Mouse (Mus musculus) kidney, postnatal 4 days (tissue): ENCODE data around the gene Rasal2.
A peak's percentile ranks its signal among the peaks of the same experiment; 100 is the strongest.

Experiments
- DNase-seq, 2 experiments: peaks; one replicate each; pipeline ENCODE4 v3.0.0; 2021; ENCODE audit warnings: mixed read lengths in 2 of 2

Gene Rasal2

DNA sequence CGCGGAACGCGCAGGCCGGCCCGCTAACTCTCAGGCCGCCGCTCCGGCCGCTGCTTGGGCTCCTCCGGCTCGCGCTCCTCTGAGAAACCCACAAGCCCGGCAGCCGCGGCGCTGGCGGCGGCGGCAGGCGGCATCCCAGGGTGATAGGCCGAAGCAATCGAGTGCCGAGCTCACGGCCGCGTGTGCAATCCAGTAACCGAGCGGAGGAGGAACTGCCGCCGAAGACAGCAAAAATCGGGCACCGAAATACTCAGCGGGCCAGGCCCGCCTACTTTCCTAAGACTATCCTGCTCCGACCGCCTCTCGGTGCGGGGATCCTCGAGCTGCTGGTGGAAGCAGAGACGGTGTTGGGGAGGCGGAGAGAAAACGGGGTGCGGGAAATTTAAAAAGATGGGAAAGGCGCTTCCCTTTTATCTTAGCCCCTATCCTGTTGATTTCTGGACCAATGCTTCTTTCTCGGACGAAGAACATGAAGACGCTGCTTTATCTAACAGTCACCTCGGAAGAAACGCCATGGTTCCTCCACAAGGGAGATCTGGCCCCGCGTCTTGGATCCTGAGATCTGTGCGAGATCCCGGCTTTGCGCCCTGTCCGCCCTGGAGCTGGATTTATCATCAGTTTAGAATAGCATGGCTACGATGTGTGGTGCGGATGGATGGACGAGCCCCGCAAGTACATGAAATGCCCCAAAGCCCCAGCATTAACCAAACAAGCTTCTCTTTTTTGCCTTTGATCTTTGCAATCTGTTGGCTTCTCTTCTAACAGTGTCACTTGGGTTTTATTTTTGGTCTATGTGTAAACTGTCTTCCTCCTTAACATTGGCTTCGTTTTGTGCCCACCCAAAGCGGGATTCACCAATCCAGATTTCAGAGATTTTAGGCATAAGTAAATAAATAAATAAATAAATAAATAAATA, at the start of gene Rasal2:
TSS of gene Rasal2 (minus strand) at position 142 of the 916 bp plus-strand sequence.
- DNase-seq = peak; percentile 99

DNA sequence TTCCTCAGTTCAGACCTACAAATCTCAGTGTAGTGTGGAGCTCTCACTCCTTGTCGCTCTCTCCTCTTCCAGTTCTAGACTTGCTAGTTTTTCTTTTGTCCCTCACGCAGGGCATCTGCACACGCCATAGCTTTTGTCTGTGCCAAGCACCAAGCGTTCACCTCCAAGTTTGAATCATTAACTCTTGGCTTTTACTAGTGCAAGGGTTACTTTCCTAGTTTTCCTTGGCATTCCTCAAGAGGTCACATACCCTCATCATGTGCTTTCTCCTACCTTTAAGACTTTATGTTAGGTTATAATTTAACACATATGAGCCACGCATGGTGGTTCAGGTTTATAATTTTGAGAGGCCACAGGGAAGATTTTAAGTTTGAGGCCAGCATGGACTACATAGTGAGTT, 48.9 kb upstream of the Rasal2 start:
- no peak for DNase-seq

DNA sequence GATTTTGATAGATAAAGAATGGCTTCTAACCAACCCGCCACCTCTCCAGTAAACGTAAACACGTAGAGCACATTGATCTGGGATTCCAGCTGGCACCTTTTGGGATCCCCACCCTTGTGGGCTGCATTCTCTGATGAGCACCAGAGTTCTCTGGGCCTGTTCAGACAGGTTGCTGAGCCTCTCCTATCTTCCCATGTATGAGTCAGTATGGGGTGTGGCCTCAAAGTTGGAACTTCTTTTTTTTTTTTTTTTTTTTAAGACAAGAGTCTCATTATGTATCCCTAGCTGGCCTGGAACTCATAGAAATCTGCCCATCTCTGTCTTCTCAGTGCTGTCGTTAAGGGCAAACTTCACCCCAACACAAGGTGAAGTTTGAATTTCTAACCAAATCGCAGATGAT, 47.5 kb upstream of the Rasal2 start:
- no peak for DNase-seq

DNA sequence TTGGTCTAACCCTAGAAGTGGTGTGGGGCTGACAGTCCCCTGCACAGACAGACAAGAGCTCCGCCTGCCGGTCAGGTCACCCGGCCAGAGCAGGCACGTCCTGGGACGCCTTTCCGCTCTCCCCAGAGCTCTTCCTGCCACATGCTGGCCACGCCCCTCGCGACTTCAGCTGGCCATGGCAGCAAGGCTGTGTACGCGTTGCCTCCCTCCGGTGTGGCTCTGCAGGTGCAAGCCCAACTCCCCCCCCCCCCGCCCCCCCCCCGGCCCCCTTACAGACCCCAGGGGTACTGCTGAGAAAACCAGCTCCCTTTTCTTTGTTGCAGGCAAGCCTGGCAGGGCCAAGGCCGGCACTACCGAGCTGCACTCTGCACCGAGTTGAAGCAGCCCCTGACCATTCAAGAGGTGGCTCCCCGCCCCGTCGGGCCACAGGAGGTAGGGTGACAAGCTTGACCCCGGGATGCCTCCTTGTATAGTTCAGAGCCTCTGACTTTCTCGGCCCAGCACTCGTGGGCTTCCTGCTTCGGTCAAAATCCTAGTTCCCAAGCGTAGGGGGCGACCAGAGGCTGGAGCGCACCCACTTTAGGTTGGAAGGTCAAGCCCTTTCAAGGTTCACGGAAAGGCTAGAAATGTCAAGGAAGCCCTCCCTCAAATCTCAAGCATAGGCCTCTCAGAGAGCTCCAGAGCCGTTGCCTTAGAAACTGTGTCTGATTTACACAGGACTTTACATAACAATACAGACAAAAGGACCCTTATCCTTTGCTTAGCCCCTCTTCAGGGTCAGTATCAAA, 46.2 kb upstream of the Rasal2 start, which contains the start of gene Cryzl2:
TSS of gene Cryzl2 (plus strand) at position 157 of the 788 bp plus-strand sequence.
- peak; percentile 92 to 94 for DNase-seq

DNA sequence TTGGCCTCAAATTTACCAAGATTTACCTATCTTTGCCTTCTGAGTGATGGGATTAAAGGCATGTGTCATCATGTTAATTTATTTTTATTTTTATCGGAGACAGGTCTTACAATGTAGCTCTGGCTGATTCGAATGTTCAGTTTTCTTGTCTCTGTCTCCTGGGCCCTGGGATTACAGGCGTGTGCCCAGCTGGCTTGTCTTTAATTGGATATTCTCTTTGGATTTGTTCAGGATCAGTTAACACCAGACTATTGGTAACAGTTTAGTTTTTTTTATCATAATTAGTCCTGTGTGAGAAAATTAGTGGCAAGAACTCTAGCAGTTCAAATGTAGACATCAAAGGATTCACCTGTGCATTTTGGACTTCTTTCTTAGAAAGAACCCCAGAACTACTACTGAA, 45.4 kb upstream of the Rasal2 start:
- DNase-seq = no peak

DNA sequence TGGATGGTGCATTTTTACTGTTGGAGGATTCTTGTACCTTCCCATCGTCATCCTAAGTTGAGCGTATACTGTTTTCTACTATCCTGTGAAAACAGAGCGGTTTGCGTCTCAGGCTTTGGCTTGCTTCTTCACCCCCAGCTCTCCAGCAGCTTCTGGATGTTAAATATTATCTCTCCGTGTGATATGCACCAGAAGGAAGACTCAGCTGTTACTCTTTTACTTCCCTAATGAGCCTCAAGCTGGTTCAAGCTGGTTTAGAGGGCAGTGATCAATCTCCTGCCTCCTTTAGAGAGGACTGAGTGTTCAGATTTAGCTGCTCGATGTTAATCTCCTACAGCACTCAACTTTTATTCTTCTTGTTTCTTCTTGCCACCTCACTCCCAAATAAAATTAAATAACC, 42.5 kb upstream of the Rasal2 start:
- DNase-seq = no peak

DNA sequence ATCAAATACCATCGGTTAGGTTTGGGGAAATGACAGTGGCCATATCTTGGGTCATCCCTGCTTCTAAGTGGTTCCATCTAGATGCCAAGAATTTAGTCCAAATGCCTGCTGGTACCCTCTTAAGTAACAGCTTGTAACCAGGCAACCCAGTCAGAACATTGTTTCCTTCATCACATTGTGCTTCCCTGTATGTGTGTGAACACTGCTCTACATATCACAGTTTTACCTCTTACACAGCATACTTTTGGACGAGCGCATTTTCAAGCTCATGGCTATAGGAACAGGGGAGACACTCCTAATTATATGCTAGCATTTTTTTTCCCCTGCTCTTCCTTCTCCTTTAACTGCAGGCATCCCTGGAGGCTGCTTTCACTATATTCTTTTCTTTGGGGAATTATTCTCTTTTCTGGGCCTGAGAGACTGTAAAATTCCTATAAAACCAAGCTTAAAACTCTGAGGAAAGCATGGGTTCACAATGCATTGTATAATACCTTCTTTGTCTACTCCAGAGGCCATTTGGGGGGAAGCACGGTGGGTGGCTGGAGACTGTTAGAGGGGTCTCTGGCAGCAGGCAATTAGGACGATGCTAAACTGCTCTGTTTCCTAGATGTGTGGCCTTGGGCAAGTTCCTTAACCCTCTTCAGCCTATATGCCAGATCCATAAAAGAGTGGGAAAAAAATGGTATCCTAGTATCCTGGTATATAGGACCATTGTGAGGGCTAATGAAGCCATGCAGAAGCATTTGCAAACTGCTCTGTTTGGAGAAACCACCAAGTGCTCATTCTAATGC, 40.6 kb upstream of the Rasal2 start:
- no peak for DNase-seq

DNA sequence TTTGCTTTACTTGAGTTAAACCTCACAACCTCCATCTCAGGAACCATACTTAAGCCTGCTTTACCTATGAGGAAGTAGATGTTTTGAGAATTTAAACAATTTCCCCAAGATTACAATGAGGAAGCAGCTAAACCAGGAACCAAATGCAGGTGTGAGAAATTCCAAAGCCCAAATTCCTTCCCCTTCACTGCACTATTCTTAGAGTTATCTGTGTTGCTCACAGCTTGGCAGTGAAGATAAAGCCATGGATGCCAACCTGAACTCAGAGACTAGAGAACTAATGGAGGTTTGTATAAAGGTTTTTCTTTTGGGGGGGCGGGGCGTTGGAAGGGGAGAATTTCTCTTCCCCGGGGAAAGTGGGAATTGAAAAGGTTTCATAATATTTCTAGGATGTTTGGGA, 39.9 kb upstream of the Rasal2 start:
- DNase-seq = no peak

DNA sequence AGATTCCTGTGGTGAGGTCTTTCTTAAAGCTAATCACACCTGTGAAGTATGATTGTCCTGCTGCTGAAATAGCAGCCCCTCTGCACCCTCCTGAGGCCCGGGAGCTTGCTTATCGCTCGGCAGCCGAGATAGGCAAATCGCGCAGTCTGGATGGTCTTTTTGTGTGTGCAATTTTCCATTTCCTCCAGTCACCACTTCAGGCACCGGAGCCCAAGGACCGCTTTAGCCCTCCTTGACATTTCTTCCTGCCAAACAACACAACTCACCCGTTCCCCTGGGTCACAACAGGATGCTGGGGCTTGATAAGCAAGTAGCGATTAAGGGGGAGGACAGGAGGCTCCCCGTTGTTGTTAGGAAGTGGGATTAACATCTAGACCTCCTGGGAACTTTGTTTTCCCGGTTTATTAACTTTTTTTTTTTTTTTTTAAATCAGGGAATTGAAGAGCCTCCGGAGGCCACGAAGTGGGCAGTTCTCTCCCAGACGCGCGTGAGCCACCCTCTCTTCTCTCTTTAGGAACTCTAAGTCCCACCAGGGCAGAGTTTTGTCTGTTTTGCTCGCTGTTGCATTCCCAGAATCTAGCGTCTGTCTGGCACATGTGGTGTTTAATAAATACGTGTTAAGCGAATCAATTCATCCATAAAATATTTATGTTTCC, 37.7 kb upstream of the Rasal2 start:
- peak; percentile 49 to 71 for DNase-seq

DNA sequence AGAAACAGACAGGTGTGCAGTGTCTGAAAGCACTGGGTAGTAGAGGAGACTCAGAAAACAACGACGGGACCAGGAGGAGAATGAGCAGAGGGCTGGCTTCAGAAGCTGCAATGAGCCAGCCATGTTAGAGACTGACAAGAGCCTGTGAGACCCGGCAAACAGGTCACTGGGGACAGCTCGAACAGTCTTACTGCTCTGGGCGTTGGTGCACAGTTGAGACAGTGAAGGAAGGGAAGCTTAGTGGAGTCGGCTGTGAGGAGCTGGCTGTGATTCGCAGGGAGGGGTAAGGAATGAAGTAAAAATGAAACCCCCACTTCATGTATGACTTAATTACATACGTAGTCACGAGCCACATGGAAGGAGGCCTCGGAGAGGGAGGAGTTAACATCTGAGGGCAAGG, 37.1 kb upstream of the Rasal2 start:
- no peak for DNase-seq

DNA sequence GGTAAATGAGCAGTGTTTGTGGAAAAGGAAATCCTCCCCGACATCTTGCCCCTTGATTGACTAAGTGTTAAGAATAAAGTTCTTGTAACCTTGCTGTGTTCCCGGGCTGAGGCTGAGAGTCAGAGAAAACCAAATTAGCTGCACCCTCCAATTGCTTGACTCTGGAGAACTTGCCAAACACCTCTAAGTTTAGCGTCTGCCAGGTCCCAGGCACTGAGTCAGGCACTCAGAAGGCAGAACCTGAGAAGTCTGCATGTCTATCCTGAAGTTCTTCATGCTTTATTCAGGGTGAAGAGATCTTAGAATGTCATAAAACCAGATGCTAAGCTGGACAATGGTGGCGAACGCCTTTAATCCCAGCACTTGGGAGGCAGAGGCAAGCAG, 36.4 kb upstream of the Rasal2 start:
- DNase-seq = no peak

DNA sequence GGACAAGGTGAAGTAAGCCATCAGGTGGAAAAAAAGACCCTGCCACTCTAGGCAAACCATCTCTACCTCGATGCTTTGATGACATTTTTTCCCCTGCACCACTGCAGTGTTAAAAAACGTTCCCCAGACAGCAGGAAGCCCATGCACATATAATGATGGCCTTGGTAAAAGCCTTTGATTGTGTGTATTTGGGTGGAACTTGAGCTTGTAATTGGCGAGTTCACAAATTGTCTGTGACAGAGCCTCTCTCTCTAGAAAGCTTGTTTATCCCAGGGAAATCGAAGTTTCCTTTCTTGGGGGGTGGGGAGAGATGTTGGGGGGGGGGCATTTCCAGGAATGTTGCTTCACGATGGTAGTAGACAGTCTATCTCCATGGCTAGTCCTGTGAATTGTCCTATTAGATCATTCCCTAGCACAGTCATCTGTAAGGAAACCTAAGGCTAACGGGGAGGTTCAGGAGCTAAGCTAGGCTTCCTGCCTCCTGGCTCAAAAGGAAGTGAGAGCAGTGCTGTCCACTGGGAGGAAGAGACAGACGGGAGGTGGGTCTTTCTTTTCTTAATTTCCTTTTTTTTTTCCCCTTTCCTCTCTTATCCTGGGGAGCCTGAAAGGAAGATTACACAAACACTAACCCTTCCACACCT, 35.9 kb upstream of the Rasal2 start:
- no peak for DNase-seq

DNA sequence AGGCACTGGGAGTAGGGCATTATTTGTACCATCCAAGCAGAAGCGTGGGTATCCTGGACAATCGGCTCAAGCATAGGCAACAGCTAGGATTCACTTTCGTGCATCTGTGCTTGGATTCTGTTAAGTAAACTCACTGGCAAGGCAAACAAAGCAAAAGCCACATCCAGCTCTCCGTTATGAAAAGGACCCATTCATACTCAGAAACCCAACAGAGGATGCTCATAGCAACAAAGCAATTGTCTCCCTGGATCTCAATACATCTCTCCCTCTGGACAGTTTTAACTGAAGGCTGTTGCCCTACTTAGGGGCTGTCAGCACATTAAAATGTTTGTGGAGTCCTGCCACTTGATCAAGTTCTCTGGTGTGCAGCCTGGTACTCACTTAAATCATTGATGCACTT, 34.7 kb upstream of the Rasal2 start:
- no peak for DNase-seq

DNA sequence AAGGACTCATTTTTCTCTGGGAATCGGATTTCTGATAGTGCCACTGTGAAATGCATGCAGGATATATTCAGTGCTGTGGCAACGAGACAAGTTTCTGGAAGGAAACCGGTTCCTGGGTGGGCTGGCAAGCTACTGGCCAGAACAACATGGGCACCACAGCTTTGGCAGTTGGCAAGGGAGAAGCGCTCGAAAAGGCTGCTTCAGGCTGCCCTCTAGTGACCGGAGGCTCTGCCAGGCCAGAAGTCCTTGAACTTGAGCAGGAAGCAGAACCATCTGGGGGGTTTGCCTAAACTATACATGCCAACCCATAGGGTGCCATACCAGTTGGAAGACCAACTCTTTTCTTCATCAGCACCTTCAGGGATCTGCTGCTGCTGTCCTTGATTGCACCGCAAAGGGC, 33.9 kb upstream of the Rasal2 start:
- DNase-seq = peak; percentile 73 to 79

DNA sequence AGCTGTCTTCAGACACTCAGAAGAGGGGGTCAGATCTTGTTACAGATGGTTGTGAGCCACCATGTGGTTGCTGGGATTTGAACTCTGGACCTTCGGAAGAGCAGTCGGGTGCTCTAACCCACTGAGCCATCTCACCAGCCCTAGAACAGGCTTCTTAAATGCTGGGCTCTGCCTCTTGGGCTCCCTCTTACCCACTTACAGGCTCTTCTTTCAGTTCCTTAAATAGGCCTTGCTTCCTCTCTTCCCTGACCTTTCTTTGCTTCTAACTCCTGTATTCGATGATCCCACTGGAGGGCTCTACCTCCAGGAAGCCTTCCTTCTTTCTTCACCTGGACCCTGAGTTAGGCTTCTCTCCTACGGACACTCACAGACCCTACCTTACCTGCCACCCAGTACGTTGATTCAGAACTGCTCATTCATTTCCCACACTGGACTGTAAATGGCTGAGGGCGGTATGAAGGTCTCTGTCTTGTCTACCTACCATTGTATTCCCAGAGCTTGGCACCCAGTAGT, 33.1 kb upstream of the Rasal2 start:
- DNase-seq = no peak

DNA sequence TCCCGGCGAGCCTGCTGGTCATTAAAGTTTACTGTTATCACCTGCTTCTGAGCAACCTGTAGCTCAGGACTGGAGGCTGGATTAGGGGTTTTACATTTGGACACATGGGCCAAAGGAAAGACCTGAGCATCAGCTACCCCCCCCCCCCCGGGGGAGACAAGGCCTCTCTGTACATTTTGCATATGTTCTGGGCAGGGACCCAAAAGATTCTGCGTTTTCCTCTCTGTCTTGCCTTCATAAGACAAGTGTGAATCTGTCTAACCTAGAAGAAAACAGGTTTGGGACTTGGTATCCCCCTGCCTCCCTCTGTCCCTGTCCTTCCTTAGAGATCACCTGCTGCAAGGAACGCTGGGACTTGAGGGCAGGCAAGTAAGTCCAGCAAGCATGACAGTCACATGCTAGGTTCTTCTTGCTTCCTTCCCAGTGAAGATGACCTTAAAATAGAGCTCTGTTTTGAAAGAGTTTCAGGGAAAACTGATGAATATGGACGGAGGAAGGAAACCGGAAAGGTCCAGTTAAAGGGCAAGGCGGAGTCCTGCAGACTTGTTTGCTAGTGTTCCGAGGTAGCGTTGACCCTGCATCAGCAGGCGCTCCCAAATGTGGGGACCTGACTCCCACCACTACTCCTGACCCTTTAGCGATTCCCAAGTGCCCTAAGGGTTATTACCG, 32.4 kb upstream of the Rasal2 start:
- DNase-seq = no peak

DNA sequence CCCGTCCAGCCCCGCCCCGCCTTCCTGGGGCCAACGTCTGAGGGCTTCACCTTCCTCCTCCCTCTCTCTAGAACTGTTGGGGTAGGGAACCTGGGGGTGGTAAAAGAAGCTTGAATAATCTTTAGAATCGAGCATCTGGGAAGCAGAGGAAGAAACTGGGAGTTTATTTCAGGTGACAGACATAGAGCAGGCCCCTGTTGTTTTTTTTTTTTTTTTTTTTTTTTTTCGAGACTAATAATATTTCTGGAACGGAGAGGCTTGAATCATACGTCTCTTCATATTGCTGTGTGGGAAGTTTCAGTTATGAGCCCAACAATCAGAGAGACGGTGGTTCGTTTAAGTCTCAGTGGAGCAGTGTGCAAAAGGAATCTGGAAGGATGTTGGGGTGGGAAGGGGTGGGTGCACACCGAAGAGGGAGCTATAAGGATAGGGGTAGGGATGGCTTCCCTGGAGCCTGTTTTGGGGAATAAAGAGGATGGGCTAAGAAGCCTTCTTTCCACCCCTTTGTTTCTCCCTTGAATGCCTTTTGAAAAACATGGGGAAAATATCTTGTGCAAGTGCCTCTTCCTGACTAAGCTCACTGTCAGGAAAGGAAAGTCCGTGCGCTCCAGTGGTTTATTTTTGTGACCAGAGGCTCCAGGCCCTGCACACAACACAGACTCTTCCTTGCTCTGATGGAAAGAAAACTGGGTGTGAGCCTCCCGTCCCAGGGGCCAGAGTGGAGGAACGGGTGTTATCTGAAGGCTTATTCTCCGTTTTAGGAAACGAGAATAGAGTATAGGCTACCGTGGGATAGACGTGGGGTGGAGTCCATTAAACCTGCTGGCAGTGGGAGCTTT, 31.5 kb upstream of the Rasal2 start:
- no peak for DNase-seq

DNA sequence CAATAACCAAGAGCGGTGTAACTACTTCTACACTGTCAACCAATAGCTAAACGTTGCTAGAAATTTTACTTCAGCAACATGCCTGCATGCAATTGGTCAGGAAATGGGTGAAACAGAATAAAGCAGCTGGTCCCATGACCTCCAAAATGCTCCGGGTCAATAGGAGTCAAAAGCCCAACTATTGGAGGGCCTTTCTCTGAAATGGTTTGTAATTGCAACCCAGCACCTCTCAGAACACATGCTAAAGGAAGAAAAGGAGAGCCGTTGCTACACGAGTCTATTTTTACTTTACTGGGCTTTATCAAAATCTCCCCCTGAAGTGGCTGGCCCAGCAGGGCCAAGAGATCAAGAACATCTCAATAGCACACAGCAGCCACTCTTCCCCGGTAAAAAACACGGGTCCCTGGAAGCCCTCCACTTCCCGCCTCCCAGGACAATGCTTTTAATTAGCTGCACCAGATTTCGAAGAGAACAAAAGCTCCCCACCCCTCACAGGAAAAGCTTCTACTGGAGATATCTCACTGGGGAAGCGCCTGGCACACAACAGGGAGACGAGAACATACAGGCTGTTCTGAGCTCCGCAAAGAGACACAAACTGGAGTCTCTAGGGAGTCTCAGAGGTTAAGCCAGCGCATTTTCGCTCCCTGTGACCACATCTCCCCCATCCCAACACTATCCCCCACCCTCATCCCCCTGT, 30.8 kb upstream of the Rasal2 start:
- peak in 1 of 2 experiments; percentile 42 for DNase-seq

DNA sequence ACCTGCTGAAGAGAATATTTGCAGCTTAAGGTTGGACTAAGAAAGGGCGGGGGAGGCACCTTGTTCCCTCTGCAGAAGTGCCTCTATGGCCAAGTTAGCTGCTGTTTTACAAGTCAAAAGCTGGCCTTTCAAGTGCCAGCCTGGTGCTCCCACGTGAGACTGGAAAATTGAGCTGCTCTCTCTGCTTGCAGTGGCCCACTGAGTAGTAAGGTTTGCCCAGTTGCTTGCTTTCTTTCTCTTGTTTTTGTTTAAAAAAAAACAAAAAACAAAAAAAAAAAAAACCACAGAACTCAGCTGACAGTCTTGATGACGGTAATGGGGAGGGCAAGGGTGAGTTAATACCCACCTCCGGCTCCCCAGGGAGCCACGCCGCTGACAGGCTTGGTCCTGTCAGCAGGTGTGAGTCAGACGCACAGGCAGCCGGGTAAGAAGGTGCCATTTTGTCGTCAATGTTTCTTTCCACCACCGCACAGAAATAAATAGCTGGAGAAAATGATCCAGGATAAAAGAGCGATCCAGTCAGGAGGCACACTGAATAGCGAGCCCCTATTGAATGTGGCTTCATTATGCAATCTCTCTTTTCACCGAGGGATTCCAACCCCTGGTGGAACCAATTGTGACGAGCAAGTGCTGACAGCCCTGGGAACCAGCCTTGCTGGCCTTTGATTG, 27.7 kb upstream of the Rasal2 start:
- no peak for DNase-seq
